Mouse (Mus musculus): Measurements from ENCODE around the gene Txnrd3. TPM values are rescaled to one million over a fixed set of nuclear protein-coding genes. Genes with fewer than 3 reads are reported as not detected.

Txnrd3 gene
- polyA plus RNA-seq, 1 experiment from 2014 or later = 11.3 TPM

DNA sequence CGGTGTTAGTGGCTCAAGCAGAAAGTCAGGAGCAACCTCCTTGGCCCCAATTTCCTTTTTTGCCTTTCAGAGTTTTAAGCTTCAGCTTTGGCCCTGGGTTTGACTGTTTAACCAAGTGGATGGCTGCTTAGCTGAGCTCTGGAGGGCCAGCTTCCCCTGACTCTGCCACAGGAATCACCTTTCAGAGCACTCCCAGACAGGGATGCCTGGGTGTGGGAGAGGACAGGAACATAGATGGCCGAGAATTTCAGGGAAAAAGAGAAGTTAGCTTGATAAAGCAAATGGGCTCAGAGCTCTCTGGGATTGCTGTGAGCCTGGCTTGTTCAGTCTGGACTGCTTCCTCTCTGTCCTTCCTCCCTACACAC lies 29.7 kb upstream of the Txnrd3 start:
- H3K9me3 ChIP-seq (replicated peaks; ENCODE audit: control insufficient read depth, low read length) = no peaks in the 10 kb centered on the region
- WGBS = 25% methylated on average over 2 of the region's 2 CpGs
- ATAC-seq (replicated peaks; ENCODE audit: insufficient number of reproducible peaks, low FRiP score, low TSS enrichment, low read depth) (0 out of 2 replicates have a peak, but pooled peaks have one; percentile 29), DNase-seq (ENCODE audit: low spot score) (no peak)
- no peak overlapping the region for H3K27ac ChIP-seq (replicated peaks; ENCODE audit: low read depth, low read length)
- H3K9ac ChIP-seq (replicated peaks; ENCODE audit: low read length) = no peak overlapping the region
- H3K4me2 ChIP-seq (ENCODE audit: low read depth, low read length) = no peak overlapping the region
- no peaks in the 10 kb centered on the region for H3K27me3 ChIP-seq (ENCODE audit: control insufficient read depth, insufficient read depth, low read length)
- no peak overlapping the region for H3K4me3 ChIP-seq (ENCODE audit: low read depth, low read length)
- no peaks in the 10 kb centered on the region for H3K36me3 ChIP-seq (replicated peaks; ENCODE audit: control insufficient read depth, insufficient read depth, low read depth, low read length)
- H3K4me1 ChIP-seq (ENCODE audit: control insufficient read depth, insufficient read depth, low read length) = no peaks in the 10 kb centered on the region; the same call in 1 of the 2 replicates

GRCm38 (mm10) chr6:89614596-89615372 lies 29.0 kb upstream of the Txnrd3 start:
- H3K9me3 ChIP-seq (replicated peaks; ENCODE audit: control insufficient read depth, low read length) = no peaks in the 10 kb centered on the region
- no peak overlapping the region for H3K27ac ChIP-seq (replicated peaks; ENCODE audit: low read depth, low read length)
- no peak for ATAC-seq (replicated peaks; ENCODE audit: insufficient number of reproducible peaks, low FRiP score, low TSS enrichment, low read depth)
- DNase-seq (ENCODE audit: low spot score) = peak; percentile 54
- no peak overlapping the region for H3K4me2 ChIP-seq (ENCODE audit: low read depth, low read length)
- no peak overlapping the region for H3K9ac ChIP-seq (replicated peaks; ENCODE audit: low read length)
- H3K4me3 ChIP-seq (ENCODE audit: low read depth, low read length) = no peak overlapping the region
- no peaks in the 10 kb centered on the region for H3K27me3 ChIP-seq (ENCODE audit: control insufficient read depth, insufficient read depth, low read length)
- WGBS = 78% methylated on average over 7 of the region's 7 CpGs
- no peaks in the 10 kb centered on the region for H3K36me3 ChIP-seq (replicated peaks; ENCODE audit: control insufficient read depth, insufficient read depth, low read depth, low read length)
- H3K4me1 ChIP-seq (ENCODE audit: control insufficient read depth, insufficient read depth, low read length) = no peaks in the 10 kb centered on the region; the same call in 1 of the 2 replicates

DNA sequence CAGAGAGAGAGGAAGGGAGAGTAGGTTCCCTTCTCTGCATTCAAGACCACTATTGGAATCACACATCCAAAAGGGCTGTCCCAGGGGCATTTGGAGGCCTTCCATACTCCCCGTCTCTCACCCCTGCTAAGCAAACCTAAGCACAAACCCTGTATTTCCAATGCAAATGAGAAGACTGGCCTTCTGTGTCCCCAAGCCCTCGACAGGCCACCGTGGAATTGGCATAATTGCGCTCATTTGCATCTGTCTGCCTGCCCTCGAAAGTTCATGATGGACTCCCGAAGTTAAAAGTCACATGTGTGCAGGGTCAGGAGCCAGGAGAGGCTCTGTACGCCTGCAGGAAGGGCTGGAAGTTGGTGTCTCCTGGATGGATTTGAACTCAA lies 28.4 kb upstream of the Txnrd3 start:
- Histone ChIP-seq H3K4me2 (ENCODE audit: low read depth, low read length) (no peak overlapping the region), H3K9me3 (replicated peaks; ENCODE audit: control insufficient read depth, low read length) (no peaks in the 10 kb centered on the region), H3K36me3 (replicated peaks; ENCODE audit: control insufficient read depth, insufficient read depth, low read depth, low read length) (no peaks in the 10 kb centered on the region), H3K9ac (replicated peaks; ENCODE audit: low read length) (no peak overlapping the region), H3K4me1 (ENCODE audit: control insufficient read depth, insufficient read depth, low read length) (no peaks in the 10 kb centered on the region; the same call in 1 of the 2 replicates), H3K27ac (replicated peaks; ENCODE audit: low read depth, low read length) (no peak overlapping the region), H3K27me3 (ENCODE audit: control insufficient read depth, insufficient read depth, low read length) (no peaks in the 10 kb centered on the region), H3K4me3 (ENCODE audit: low read depth, low read length) (no peak overlapping the region)
- DNase-seq (ENCODE audit: low spot score) = no peak
- ATAC-seq (replicated peaks; ENCODE audit: insufficient number of reproducible peaks, low FRiP score, low TSS enrichment, low read depth) = no peak
- WGBS = 43% methylated on average over 7 of the region's 7 CpGs

DNA sequence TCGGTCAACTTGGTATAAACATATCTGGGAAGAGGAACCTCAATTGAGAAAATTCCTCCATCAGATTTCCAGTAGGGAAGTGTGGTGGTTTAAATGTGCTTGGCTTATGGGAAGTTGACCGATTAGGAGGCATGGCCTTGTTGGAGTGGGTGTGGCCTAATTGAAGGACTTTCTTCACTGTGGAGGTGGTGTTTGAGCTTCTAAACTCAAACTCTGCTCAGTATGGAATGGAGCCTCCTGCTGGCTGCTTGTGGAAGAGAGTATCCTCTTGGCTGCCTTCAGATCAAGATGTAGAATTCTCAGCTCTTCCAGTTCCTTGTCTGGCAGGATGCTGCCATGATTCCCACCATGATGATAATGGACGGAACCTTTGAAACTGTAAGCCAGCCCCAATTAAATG lies 21.1 kb upstream of the Txnrd3 start:
- Histone ChIP-seq H3K9ac (replicated peaks; ENCODE audit: low read length) (no peak overlapping the region), H3K4me2 (ENCODE audit: low read depth, low read length) (no peak overlapping the region), H3K36me3 (replicated peaks; ENCODE audit: control insufficient read depth, insufficient read depth, low read depth, low read length) (no peaks in the 10 kb centered on the region), H3K4me1 (ENCODE audit: control insufficient read depth, insufficient read depth, low read length) (no peaks in the 10 kb centered on the region), H3K9me3 (replicated peaks; ENCODE audit: control insufficient read depth, low read length) (no peaks in the 10 kb centered on the region), H3K4me3 (ENCODE audit: low read depth, low read length) (no peak overlapping the region), H3K27me3 (ENCODE audit: control insufficient read depth, insufficient read depth, low read length) (no peaks in the 10 kb centered on the region), H3K27ac (replicated peaks; ENCODE audit: low read depth, low read length) (no peak overlapping the region)
- 85% methylated on average over 3 of the region's 3 CpGs for WGBS
- DNase-seq (ENCODE audit: low spot score) (no peak), ATAC-seq (replicated peaks; ENCODE audit: insufficient number of reproducible peaks, low FRiP score, low TSS enrichment, low read depth) (no peak)

DNA sequence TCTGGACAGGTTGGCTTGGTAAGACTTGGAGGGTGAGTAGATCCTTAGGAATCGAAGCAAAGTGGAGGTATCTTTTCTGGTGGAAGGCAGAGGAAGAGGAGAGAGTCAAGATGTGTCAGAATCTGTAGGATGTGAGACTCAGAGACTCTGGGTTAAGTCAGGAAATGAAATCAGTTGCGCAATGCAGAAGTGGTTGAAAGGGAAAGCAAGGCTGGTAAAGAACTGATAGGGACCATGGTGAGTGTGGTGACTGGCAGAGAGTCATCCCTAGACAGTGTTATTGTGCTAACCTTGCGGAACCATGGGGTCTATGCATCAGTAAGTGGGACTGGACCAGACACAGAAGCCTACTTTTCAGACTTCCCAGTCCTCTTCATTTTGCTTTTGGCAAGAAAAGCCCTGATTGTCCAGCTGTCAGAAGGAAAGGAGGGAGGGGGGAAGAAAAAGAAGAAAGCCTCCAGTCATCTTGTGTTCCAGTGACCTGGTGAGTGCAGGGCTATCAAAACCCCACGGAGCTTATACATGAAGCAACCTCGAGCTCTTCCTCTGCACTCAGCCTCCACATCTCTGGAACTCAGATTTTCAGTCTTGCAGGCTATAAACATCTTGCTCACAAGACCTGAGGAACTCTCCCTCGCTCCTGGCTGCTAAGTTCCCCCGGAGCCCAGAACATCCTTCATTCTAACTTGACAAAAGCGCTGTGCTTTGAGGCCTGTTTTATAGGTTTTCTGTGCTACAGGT lies 15.6 kb upstream of the Txnrd3 start:
- no peak for DNase-seq (ENCODE audit: low spot score)
- Histone ChIP-seq H3K4me1 (ENCODE audit: control insufficient read depth, insufficient read depth, low read length) (no peaks in the 10 kb centered on the region), H3K36me3 (replicated peaks; ENCODE audit: control insufficient read depth, insufficient read depth, low read depth, low read length) (no peaks in the 10 kb centered on the region), H3K9ac (replicated peaks; ENCODE audit: low read length) (no peak overlapping the region), H3K9me3 (replicated peaks; ENCODE audit: control insufficient read depth, low read length) (no peaks in the 10 kb centered on the region), H3K27ac (replicated peaks; ENCODE audit: low read depth, low read length) (no peak overlapping the region), H3K4me2 (ENCODE audit: low read depth, low read length) (no peak overlapping the region), H3K27me3 (ENCODE audit: control insufficient read depth, insufficient read depth, low read length) (no peaks in the 10 kb centered on the region), H3K4me3 (ENCODE audit: low read depth, low read length) (no peak overlapping the region)
- WGBS = 64% methylated on average over 8 of the region's 8 CpGs
- ATAC-seq (replicated peaks; ENCODE audit: insufficient number of reproducible peaks, low FRiP score, low TSS enrichment, low read depth) = no peak

GRCm38 (mm10) chr6:89631809-89632562 lies 11.8 kb upstream of the Txnrd3 start:
- Histone ChIP-seq H3K27me3 (ENCODE audit: control insufficient read depth, insufficient read depth, low read length) (no peaks in the 10 kb centered on the region), H3K9ac (replicated peaks; ENCODE audit: low read length) (no peak overlapping the region), H3K4me1 (ENCODE audit: control insufficient read depth, insufficient read depth, low read length) (no peaks in the 10 kb centered on the region), H3K9me3 (replicated peaks; ENCODE audit: control insufficient read depth, low read length) (no peaks in the 10 kb centered on the region), H3K36me3 (replicated peaks; ENCODE audit: control insufficient read depth, insufficient read depth, low read depth, low read length) (no peaks in the 10 kb centered on the region), H3K4me3 (ENCODE audit: low read depth, low read length) (no peak overlapping the region), H3K27ac (replicated peaks; ENCODE audit: low read depth, low read length) (no peak overlapping the region), H3K4me2 (ENCODE audit: low read depth, low read length) (no peak overlapping the region)
- DNase-seq (ENCODE audit: low spot score) = peak; percentile 90
- WGBS = 9% methylated on average over 10 of the region's 10 CpGs
- ATAC-seq (replicated peaks; ENCODE audit: insufficient number of reproducible peaks, low FRiP score, low TSS enrichment, low read depth) = peak; percentile 69; the same call in 1 of the 2 replicates

GRCm38 (mm10) chr6:89633115-89633514 lies 10.7 kb upstream of the Txnrd3 start:
- Histone ChIP-seq H3K4me2 (ENCODE audit: low read depth, low read length) (no peak overlapping the region), H3K4me3 (ENCODE audit: low read depth, low read length) (no peak overlapping the region), H3K9ac (replicated peaks; ENCODE audit: low read length) (no peak overlapping the region), H3K27me3 (ENCODE audit: control insufficient read depth, insufficient read depth, low read length) (no peaks in the 10 kb centered on the region), H3K36me3 (replicated peaks; ENCODE audit: control insufficient read depth, insufficient read depth, low read depth, low read length) (no peaks in the 10 kb centered on the region), H3K27ac (replicated peaks; ENCODE audit: low read depth, low read length) (no peak overlapping the region), H3K4me1 (ENCODE audit: control insufficient read depth, insufficient read depth, low read length) (no peaks in the 10 kb centered on the region), H3K9me3 (replicated peaks; ENCODE audit: control insufficient read depth, low read length) (no peaks in the 10 kb centered on the region)
- ATAC-seq (replicated peaks; ENCODE audit: insufficient number of reproducible peaks, low FRiP score, low TSS enrichment, low read depth) (no peak), DNase-seq (ENCODE audit: low spot score) (no peak)
- WGBS = 76% methylated on average over 7 of the region's 7 CpGs

Measured in embryonic facial prominence, embryonic 11.5 days (tissue).